Comparison of ENCODE assay signal across 11 mouse cellular contexts in genomic region chr10:118056789-118057271, GRCm38 (mm10).
DNase-seq lines count a peak whose midpoint lies in the region; ATAC-seq and TF ChIP-seq lines count a peak whose summit lies in the region.
"Had no signal": no experiment of that assay in that cellular context is flagged by ENCODE, and none has a peak within 500 bp of the region (broad histone marks: within the 10 kb centered on the region; RNA-seq: fewer than 3 reads in every experiment).

No protein-coding gene starts in this region.

- no peaks in the 10 kb centered on the region for H3K27me3 ChIP-seq in kidney, postnatal 0 days (ENCODE audit: insufficient read depth, low read length)
- H3K27me3 ChIP-seq in kidney, embryonic 16.5 days (ENCODE audit: insufficient read depth, low read length): no peaks in the 10 kb centered on the region
- no peaks in the 10 kb centered on the region for H3K27me3 ChIP-seq in hindbrain, embryonic 12.5 days
- no peaks in the 10 kb centered on the region for H3K27me3 ChIP-seq in lung, embryonic 16.5 days (ENCODE audit: control insufficient read depth, insufficient read depth, low read depth, low read length)
- no peaks in the 10 kb centered on the region for H3K27me3 ChIP-seq in neural tube, embryonic 12.5 days (replicated peaks)
- H3K27me3 ChIP-seq: embryonic facial prominence, embryonic 13.5 days; liver, embryonic 15.5 days had no signal

- ATAC-seq in kidney, postnatal 0 days (replicated peaks; ENCODE audit: low FRiP score, low read depth): no peak
- no peak for ATAC-seq in kidney, embryonic 16.5 days (ENCODE audit: low FRiP score, low TSS enrichment)
- ATAC-seq in hindbrain, embryonic 12.5 days (ENCODE audit: low FRiP score): 0 out of 2 replicates have a peak, but pooled peaks have one; percentile 32
- peak; percentile 74 for ATAC-seq in lung, embryonic 16.5 days (ENCODE audit: low read depth)
- no peak; the same call in 1 of the 2 replicates for ATAC-seq in neural tube, embryonic 12.5 days (ENCODE audit: low FRiP score, low read depth)

- no peaks in the 10 kb centered on the region for H3K9me3 ChIP-seq in kidney, postnatal 0 days (replicated peaks; ENCODE audit: low read length)
- H3K9me3 ChIP-seq in kidney, embryonic 16.5 days (ENCODE audit: low read length): no peaks in the 10 kb centered on the region; the same call in 1 of the 2 replicates
- 0 out of 2 replicates have a peak, but pooled peaks cover 4% of the 10 kb centered on the region for H3K9me3 ChIP-seq in hindbrain, embryonic 12.5 days (replicated peaks)
- no peaks in the 10 kb centered on the region for H3K9me3 ChIP-seq in lung, embryonic 16.5 days (ENCODE audit: control insufficient read depth, low read length)
- no peaks in the 10 kb centered on the region for H3K9me3 ChIP-seq in neural tube, embryonic 12.5 days
- H3K9me3 ChIP-seq: embryonic facial prominence, embryonic 13.5 days; liver, embryonic 15.5 days had no signal

- H3K4me1 ChIP-seq in kidney, postnatal 0 days (replicated peaks; ENCODE audit: insufficient read depth, low read length): no peaks in the 10 kb centered on the region
- H3K4me1 ChIP-seq in kidney, embryonic 16.5 days (ENCODE audit: insufficient read depth, low read length): no peaks in the 10 kb centered on the region
- no peaks in the 10 kb centered on the region; the same call in 1 of the 2 replicates for H3K4me1 ChIP-seq in hindbrain, embryonic 12.5 days
- H3K4me1 ChIP-seq in lung, embryonic 16.5 days (replicated peaks; ENCODE audit: control insufficient read depth, insufficient read depth, low read length): no peaks in the 10 kb centered on the region
- H3K4me1 ChIP-seq in neural tube, embryonic 12.5 days: no peaks in the 10 kb centered on the region
- H3K4me1 ChIP-seq: embryonic facial prominence, embryonic 13.5 days; liver, embryonic 15.5 days had no signal

- no peak overlapping the region for H3K9ac ChIP-seq in kidney, postnatal 0 days (ENCODE audit: low read depth, low read length)
- H3K9ac ChIP-seq in kidney, embryonic 16.5 days (replicated peaks; ENCODE audit: low read length): no peak overlapping the region
- H3K9ac ChIP-seq in hindbrain, embryonic 12.5 days: no peak overlapping the region
- no peak overlapping the region for H3K9ac ChIP-seq in lung, embryonic 16.5 days (ENCODE audit: low read length)
- H3K9ac ChIP-seq in neural tube, embryonic 12.5 days: no peak overlapping the region
- H3K9ac ChIP-seq: embryonic facial prominence, embryonic 13.5 days; liver, embryonic 15.5 days had no signal

- 29% methylated on average over 9 of the region's 9 CpGs for WGBS in kidney, postnatal 0 days
- 28% methylated on average over 9 of the region's 9 CpGs for WGBS in kidney, embryonic 16.5 days
- WGBS in hindbrain, embryonic 12.5 days: 50% methylated on average over 9 of the region's 9 CpGs
- WGBS in lung, embryonic 16.5 days: 35% methylated on average over 9 of the region's 9 CpGs
- 24% methylated on average over 9 of the region's 9 CpGs for WGBS in neural tube, embryonic 12.5 days

- H3K27ac ChIP-seq in kidney, postnatal 0 days: no peak overlapping the region
- H3K27ac ChIP-seq in kidney, embryonic 16.5 days (ENCODE audit: low read length): no peak overlapping the region
- peak overlapping the region; percentile 45; the same call in 1 of the 2 replicates for H3K27ac ChIP-seq in hindbrain, embryonic 12.5 days
- peak overlapping the region; percentile 48 for H3K27ac ChIP-seq in lung, embryonic 16.5 days (ENCODE audit: low read length)
- no peak overlapping the region for H3K27ac ChIP-seq in neural tube, embryonic 12.5 days
- H3K27ac ChIP-seq: embryonic facial prominence, embryonic 13.5 days; liver, embryonic 15.5 days had no signal

- no peak overlapping the region for H3K4me3 ChIP-seq in kidney, postnatal 0 days (replicated peaks; ENCODE audit: low read depth, low read length)
- no peak overlapping the region for H3K4me3 ChIP-seq in kidney, embryonic 16.5 days (ENCODE audit: low read length)
- H3K4me3 ChIP-seq in hindbrain, embryonic 12.5 days: no peak overlapping the region
- H3K4me3 ChIP-seq in lung, embryonic 16.5 days (ENCODE audit: low read length): no peak overlapping the region
- H3K4me3 ChIP-seq in neural tube, embryonic 12.5 days: no peak overlapping the region
- H3K4me3 ChIP-seq: embryonic facial prominence, embryonic 13.5 days; liver, embryonic 15.5 days had no signal

- H3K36me3 ChIP-seq in kidney, postnatal 0 days (ENCODE audit: insufficient read depth, low read length): no peaks in the 10 kb centered on the region
- no peaks in the 10 kb centered on the region for H3K36me3 ChIP-seq in kidney, embryonic 16.5 days (ENCODE audit: insufficient read depth, low read length)
- H3K36me3 ChIP-seq in hindbrain, embryonic 12.5 days: no peaks in the 10 kb centered on the region
- no peaks in the 10 kb centered on the region for H3K36me3 ChIP-seq in lung, embryonic 16.5 days (ENCODE audit: control insufficient read depth, insufficient read depth, low read length)
- H3K36me3 ChIP-seq in neural tube, embryonic 12.5 days: no peaks in the 10 kb centered on the region
- H3K36me3 ChIP-seq: embryonic facial prominence, embryonic 13.5 days; liver, embryonic 15.5 days had no signal

- no peak overlapping the region for H3K4me2 ChIP-seq in kidney, postnatal 0 days (ENCODE audit: low read length)
- no peak overlapping the region for H3K4me2 ChIP-seq in kidney, embryonic 16.5 days (replicated peaks; ENCODE audit: low read depth, low read length)
- H3K4me2 ChIP-seq in hindbrain, embryonic 12.5 days (replicated peaks): no peak overlapping the region; the same call in 1 of the 2 replicates
- no peak overlapping the region for H3K4me2 ChIP-seq in lung, embryonic 16.5 days (ENCODE audit: low read depth, low read length)
- H3K4me2 ChIP-seq in neural tube, embryonic 12.5 days (replicated peaks): peak overlapping the region; percentile 39
- H3K4me2 ChIP-seq: embryonic facial prominence, embryonic 13.5 days; liver, embryonic 15.5 days had no signal

- no peak for TF ChIP-seq CTCF in kidney, postnatal 0 days (IDR thresholded peaks at IDR 0.05; ENCODE audit: low read depth)

- DNase-seq in kidney, postnatal 0 days (ENCODE audit: low spot score): peak; percentile 46
- DNase-seq in right cerebral cortex, postnatal 14 days: no peak
- DNase-seq in cerebellum, postnatal 36 days: no peak
- no peak for DNase-seq in gastrocnemius, postnatal 25 days
- DNase-seq: heart, postnatal 10 days had no signal

Comparison
In these comparisons a context has a peak if more than half of its experiments do, and no peak if none do; other contexts are left out.
1. ATAC-seq: peak in hindbrain, embryonic 12.5 days (single experiment) and lung, embryonic 16.5 days (single experiment); none in kidney, postnatal 0 days (single experiment), kidney, embryonic 16.5 days (single experiment) and neural tube, embryonic 12.5 days (single experiment).
2. H3K27ac ChIP-seq: peak in hindbrain, embryonic 12.5 days (single experiment) and lung, embryonic 16.5 days (single experiment); none in kidney, postnatal 0 days (single experiment), kidney, embryonic 16.5 days (single experiment) and neural tube, embryonic 12.5 days (single experiment).